Mouse (Mus musculus) urinary bladder, postnatal 14 days (tissue): ENCODE results near the gene Gmnn.
A peak's percentile ranks its signal among the peaks of the same experiment; 100 is the strongest.
"Not testable (repeated sequence)": the region's sequence is repeated elsewhere in the genome, so short reads cannot be mapped to it uniquely, and the experiment has no call there.

Source experiments
- DNase-seq: peaks from one replicate; pipeline ENCODE4 v3.0.0; 2021; ENCODE audit warnings: low spot score

The Gmnn gene

DNA sequence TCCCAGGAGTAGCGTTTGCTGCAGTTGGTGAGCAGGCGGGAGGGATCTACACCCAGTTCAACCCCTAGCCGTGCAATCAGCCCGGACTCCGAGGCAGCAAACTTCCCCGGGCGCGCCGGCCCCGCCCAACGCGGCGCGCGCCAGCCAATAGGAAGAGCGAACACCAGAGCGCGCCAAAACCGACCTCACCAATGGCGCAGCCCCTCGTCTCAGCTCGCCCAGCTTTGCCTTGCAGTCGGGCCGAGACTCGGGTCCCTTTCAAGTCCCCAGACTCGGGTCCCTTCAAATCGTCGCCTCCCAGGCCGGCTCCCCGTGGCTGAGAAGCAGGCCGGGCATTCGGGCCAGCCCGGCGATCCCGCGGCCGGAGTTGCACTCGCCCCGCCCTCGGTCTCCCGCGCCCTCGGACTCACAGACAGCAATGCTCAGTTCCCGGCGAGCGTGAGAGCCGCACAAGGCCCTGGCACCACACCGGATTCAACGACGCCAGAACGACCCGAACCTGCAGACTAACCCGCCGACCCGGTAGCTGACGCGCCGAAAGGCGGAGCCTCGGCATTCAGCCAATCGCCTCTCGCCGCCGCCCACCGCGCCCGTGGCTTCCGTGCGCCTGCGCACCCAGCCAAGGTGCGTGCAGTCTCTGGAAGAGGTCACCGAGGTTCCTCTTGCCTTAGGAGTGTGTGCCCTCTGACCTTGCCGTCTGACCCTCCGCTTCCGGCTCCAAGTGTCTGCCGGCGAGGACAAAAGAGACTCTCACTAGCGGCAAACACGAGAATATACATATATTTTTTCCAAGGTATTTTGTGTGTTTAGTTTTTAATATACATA lies at the start of gene Gmnn:
Gene Gmnn (minus strand): TSS at position 521 of the 825 bp plus-strand sequence.
- DNase-seq, result peak; percentile 87

DNA sequence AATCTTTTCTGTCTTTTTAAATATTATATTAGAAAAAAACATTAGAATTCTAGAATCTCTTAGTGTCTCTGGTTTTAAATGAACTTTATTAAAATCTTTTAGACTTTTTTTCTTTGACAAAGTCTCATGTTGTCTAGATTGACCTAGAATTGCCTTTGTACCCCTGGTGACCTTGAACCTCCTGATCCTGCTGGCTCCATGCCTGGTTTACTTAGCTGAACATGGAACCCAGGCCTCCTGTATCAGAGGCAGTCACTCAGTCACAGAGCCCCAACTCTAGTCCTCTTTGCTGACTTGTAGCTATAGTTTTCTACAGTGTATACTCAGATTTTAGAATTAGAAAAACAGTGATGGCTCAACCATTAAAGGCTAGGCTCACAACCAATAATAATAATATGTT lies 44.4 kb upstream of the Gmnn start:
- no peak for DNase-seq

DNA sequence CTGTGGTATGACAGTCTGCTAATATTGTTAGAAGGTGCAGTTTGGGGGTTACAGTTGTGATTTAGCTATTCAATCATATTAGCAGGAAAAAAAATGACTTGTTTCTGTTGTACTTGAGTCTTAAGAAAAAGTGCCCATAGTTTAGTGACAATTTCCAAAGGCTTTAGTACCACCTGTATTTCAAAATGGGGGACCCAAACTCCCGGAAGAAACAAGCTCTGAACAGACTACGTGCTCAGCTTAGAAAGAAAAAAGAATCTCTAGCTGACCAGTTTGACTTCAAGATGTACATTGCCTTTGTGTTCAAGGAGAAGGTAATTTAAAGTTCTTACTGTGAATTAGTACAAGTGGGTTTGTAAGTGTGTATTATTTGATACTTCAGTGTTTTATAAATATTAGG lies 41.5 kb upstream of the Gmnn start:
- DNase-seq, result no peak

DNA sequence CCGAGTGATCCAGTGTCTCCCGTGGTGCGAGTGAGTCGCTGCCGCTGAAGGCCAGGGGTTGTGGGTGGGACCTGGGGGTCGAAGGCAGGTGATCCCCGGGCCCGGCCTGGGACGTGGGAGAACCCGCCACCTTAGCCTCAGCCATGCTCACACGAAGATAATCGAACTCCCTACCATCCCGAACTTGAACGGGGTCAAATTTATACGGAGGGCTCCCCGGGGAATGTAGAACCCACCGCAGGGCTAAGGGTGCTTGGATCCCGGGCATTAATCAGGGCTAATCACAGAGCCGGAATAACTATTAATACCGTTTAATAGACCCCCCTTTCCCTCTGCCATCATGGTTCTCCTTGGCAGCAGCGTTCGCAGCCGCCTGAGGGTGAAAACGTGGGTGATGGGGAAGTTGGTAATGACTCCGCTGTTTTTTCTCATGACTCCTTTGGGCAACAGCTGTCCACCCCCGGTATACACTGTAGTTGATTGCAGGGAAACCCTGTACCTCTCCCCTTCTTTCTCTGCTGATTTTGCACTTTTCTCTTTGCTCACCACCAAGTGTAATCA lies 40.5 kb upstream of the Gmnn start:
- peak; percentile 18 for DNase-seq

DNA sequence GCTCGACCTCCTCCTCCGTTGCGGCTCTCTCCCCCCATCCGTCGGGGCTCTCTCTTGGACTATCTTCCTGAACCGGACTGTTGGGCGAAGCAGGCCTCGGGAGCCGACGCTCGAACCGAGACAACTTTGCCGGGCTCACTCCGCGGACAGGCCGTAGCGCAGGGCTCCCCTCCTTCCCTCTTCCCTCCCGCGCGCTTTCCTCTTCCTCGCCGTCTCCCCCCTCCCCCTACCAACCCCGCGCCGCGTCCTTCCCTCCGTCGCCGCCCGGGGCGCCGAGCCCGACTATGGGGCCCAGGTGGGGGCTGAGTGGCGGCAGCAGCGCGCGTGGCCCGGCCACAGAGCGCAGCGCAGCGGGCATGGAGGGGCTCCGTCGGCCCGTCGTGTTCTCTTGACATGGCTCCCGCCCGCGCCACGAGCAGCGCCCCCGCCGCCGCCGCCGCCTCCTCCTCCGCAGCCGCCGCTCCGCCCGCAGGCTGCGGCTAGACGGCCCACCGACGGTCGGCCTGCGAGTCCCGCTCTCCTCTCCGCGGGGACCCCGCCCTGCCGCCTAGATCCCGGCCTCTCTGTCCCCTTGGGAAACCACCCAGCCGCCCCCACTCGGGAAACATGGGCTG lies 39.7 kb upstream of the Gmnn start, which contains the start of gene BC005537:
Gene BC005537 (plus strand): TSS at position 350 of the 614 bp plus-strand sequence.
- peak; percentile 43 for DNase-seq

DNA sequence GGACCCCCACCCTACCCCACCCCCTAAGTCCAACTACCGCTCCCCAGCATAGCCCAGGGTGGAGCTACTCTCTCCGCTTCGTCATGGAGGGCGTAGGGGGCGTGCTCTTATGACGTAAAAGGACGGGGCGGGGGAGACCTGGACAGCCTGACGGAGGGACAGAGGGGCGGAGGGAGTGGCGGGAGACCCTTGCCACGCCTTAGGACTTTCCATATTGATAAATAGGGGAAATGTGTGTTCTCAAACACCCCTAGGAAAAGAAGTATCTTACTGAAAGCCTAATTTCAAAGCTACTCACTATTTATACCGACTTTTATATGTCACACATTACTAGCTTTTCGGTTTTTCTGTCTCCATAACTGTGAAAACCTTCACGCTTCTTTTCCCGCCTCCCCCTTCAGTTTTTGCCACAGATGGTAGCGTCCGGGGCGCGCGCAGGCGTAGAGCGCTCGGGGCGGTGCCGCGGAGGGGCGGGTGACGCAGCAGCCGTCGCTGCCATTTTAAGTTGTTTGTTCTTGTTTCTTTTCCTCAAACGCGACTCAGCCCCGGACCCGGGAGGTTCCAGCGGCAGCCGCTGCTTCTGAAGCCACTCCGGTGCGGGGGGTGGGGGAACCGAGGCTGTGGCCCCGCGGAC lies 39.1 kb upstream of the Gmnn start:
- DNase-seq, result peak; percentile 98

DNA sequence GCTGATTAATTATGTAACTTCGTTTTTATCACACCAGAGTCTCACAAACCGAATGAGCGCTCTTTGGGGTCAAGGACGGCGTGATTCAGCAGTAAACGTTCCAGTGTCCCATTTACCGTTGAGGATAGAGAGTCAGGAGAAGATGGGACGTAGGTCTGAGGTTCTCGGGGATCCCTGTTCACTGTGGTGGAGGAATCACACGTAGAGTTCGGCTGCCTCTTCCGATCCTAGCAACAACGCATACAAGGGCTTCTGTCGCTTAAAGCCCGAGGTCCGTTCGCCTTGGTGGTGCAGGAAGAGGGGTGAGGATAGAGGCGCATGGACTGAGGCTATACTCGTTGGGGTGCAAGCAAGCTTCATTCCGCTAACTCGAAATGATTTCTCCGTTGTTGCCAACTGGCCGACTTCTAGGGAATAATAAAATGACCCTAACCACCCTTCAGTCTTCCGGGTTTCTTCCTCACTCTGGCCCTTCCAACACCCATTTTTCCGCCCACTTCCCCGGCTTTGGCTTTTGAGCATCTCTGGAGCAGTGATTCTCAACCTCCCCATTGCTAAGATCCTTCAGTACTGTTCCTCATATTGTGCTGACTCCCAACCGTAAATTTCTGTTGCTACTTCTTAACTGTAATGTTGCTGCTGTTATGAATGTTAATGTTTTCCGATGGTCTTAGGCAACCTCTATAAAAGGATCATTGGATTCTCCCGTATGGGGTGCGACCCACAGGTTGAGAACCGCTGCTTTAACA lies 38.4 kb upstream of the Gmnn start:
- DNase-seq, result peak; percentile 30

DNA sequence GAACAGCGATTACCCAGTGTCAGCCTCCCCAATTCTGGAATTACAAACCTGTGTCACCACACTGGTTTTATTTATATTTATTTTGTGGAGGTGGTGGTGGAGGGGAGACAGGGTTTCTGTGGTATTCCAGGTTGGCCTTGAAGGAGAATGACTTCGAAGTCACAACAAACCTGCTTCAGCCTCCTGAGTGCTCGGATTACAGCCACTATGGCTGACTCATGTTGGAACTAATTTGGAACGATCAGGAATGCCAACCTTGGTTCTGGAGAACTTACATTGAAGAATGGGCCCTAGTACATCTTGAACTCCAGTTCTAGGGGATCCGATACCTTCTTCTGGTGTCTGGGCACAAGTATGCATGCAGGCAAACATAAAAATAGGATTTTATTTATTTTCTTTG lies 37.7 kb upstream of the Gmnn start:
- no peak for DNase-seq

DNA sequence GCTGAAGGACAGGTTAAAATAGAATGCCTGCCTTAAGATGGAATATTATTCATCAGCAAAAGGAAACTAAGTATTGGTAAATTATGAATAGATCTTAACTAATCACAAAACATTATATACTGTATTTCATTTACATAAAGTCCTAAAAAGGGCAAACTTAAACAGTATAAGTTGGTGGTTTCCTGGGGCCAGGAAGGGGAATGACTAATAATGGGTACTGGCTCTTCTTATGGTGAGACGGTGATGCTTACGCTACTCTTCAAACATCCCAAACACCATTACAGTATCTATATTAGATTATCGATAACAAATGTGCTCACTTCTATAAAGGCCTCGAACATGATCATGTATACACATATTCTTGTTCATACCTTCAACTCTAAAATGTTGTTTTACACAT lies 37.0 kb upstream of the Gmnn start:
- DNase-seq, result no peak

DNA sequence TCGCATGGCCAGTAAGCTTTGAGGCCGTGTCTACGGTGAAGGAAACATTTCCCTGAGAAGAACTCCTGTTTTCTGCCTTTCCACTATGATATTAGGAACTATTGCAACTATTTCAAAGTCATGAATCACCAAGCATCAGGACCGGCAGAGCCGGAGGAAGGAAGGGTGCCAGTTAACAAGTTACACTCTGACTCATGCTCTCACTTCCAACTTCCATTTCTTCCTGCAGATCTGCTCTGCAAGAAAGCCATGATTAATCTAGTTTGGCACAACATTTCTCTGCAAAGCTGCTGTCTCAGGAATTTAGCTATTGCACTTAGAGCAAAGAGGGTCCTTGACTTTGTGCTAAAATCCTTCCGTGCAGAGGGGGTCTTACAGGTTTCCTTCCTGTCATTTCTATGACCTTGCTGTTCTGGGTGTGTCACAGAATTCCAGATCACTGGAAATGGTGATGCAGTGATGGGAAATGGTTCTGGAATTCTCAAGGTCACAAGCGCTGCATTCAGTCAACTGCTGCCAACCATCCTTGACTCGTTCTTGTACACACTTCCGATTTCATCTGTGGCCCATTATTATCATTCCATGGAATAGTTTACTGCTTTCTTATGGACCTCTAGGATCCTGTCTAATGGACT lies 30.8 kb upstream of the Gmnn start:
- peak; percentile 15 for DNase-seq

DNA sequence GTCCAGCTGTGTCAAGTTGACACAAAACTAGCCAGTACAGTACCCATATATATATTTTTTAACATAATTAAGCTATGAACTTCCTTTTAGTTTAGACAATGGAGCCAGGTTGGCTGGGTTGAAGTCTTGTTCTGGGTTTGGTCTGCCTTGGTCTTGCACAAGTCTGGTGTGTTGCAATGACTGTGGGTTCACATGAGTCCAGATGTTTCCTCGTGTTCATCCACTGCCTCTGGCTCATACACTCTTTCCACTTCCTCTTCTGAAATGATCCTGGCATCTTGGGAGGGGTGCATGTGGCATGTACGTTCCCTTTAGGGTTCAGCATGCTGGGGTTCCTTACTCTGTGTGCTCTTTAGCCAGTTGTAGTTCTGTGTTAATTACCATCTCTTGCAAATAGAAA lies 29.6 kb upstream of the Gmnn start:
- peak; percentile 20 for DNase-seq

DNA sequence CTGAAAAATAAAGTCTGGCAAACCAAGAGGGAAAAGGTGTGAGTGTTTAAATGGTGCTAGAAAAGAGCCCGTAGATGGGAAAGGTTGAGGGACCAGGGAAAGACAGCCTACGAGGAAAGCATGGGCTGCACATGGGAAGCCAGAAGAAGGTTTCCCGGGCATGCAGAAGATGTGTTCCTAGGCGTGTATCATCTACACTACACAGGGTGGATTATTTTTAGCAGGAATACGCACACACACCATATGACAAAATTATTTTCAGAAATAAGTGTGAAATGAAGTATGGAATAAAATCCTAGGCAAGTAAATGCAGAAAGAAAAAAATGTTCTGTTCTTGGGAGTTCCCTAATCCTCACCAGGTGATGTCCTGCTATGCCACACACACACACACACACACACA lies 25.8 kb upstream of the Gmnn start:
- DNase-seq, result no peak

DNA sequence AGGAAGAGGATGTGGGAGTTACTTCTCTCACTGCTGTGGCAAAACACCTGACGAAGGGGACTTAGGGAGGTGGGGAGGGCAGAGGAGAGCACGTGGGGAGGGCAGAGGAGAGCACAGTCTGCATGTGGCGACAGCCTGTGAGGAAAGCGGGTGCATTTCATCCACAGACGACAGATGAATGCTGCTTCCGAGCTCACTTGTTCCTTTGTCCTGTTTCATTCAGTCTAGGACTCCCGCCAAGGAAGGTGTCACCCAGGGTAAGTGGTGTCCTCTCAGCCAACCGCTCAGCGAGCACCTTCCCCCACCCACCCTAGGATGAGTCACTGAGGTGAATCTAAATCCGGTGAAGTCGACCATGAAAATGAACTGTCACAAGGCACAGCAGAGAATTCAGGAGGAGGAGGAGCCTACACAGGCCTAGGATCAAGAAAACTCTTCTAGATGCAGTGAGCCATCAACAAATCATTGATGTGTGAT lies 24.3 kb upstream of the Gmnn start:
- DNase-seq, result no peak

DNA sequence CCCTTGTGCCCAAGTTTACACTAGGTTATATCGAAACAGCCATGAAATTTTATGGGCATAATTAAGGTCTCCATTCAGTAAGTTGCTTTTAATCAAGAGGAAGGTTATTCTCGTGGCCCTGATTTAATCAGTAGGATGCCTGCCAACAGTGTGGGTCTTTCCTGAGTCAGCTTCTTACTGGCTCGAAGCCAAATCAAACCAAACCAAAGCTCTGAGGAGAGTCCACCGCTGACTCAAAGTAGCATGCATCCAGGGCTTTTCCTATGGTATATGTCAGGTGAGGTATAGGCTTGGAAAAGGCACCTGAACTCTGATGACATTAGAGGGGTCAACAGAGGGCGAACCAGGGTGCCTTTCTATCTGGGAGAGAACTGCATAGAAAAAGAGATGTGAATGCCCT lies 20.2 kb upstream of the Gmnn start:
- peak; percentile 64 for DNase-seq

DNA sequence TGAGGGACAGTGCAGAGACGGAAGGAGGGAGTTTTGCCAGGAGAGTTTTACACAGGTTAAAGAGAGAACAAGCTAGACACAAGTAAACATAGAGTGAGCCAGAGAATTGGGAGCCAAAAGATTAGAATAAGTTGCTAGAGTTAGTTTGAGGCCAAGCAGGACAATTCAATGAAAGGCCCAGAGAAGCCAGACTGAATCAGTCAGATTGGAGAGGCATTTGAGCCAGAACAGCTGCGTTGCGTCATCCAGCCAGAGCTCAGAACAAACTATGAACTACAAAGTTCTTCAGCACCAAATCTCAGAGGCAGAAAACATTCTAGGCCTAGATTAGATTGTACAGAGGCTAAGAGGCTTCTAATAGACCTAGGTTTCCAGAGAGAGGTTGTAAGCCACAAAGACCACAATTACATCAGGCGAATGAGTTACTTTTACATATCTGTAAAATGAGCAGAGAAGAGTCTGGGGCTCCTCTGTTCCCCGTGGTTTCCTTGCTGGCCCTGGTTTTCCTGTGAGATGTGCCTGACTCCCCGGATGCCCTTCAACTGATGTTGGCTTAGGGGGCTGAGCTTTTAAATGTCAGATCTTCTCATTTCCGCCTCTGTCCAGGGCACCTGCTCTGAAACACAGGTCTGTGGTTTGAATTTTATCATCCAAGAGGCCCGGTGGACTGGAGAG lies 17.1 kb upstream of the Gmnn start:
- no peak for DNase-seq

DNA sequence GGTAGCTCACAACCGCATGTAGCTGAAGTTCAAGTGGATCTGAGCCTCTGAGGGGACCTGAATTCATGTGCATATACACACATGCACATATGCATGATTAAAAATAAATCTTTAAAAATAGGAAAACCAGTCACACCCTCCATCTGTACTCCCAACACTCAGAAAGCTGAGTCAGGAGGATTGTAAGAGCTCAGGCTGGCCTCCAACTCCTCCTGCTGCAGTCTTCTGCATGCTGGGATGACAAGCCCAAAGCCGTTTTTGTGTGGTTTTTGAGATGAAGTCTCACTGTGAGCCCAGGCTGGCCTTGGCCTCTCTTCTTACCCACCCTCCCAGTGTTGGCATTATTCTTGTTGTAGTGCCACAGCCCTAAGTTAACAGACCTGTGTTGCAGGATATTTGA lies 16.3 kb upstream of the Gmnn start:
- DNase-seq, result no peak

DNA sequence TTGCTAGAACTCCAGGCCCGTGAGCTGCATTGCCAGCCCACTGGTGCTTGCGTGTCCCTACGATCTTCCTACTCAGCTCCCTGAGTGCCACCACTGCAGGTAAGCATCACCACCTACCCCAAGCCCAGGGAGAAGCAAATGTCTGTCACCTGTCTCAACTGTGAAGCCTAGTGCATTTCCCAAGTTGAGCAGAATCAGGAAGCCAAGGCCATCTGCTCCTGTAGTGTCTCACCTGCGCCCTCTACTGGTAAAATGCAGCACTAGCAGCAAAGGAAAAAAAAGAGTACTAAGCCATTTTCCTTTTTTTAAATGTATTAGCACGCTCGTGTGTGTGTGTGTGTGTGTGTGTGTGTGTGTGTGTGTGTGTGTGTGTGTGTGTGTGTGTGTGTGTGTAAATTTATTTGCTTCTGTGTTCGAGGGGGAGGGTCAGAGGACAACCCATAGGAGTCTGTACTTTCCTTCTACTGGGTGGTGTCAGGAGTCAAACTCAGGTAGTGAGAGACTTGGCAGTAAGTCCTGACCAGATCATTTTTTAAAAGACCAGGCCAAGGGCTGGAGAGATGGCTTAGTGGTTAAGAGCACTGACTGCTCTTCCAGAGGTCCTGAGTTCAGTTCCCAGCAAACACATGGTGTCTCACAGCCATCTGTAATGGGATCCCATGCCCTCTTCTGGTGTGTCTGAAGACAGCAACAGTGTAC lies 14.6 kb upstream of the Gmnn start:
- DNase-seq, result peak; percentile 48

DNA sequence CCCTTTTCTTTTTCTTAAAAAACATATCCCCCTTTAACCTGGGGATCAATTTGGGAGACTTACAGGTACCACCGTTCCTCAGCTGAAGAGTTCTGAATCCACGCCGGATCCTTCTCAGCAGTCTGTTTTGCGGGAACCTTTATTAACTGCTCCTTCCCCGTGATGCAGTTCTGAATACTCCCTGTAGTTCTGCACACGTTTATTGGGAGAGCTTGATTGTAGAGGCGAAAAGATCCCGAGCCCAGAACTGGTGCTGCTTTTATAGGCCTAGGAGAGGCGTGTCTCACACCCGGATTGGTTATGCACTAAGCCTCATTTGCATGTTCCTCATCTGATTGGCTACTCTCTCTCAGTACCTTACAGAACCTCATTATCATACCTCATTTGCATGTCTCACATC lies 9.8 kb upstream of the Gmnn start:
- not testable (repeated sequence) for DNase-seq

DNA sequence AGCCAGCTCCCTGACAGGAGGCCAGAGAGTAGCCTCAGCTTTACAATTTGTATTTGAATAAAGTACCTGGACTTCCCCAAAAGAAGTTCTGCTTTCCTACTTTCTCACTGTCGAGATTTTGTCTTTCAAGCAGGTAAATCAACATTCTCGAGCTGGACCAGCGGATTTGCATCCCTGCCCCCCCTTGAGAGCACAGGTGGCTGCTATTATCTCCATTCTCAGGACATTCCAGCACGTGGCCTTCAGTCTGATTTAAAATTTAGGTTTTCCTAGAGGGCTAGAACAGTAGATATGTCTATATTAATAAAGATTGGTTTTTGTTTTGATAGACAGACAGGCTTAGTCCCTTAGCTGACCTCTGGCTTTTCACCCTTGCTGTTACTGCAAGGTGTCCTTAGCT lies 6.1 kb upstream of the Gmnn start:
- not testable (repeated sequence) for DNase-seq

DNA sequence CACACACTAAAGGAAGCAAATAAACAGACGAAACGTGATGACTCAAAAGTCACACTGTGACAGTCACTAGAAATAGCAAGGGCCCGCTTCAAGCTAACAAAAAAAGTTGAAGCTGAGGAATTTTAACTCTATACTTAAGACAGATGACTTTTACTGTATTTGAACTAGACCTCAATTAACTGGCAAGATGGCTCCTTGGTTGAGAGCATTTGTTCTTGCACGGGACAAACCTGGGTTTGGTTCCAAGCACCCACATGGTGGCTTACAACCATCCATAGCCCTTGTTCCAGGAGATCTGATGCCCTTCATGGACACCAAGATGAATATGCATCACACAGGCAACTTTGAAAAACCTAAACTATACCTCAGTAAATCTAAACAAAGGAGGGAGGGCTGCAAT lies 531 bp upstream of the Gmnn start:
- DNase-seq, result no peak
